Mouse (Mus musculus): ENCODE measurements at regions not wholly inside any gene's neighbourhood (a gene's known extent, or its start where the extent isn't known, plus 50 kb on each side); places are given as distances from the start of the nearest gene placed in this dataset.
A peak's percentile ranks its signal among the peaks of the same experiment; 100 is the strongest.
"Not testable (repeated sequence)": the region's sequence is repeated elsewhere in the genome, so short reads cannot be mapped to it uniquely, and the experiment has no call there.

GRCm38 (mm10) chr15:19458485-19458884, 639.7 kb downstream of the Cdh10 start:
- no peak for DNase-seq (ENCODE audit: low spot score in 2 of 2)

- peak in 1 of 2 experiments; percentile 42 for DNase-seq (ENCODE audit: low spot score in 2 of 2)
These were observed 654.8 kb downstream of the Cdh10 start for GRCm38 (mm10) chr15:19473521-19473920.

- DNase-seq (ENCODE audit: low spot score in 2 of 2), result not testable (repeated sequence)
These were observed 674.8 kb downstream of the Cdh10 start for GRCm38 (mm10) chr15:19493556-19493955.

GRCm38 (mm10) chr15:19519377-19519776, 700.6 kb downstream of the Cdh10 start:
- no peak for DNase-seq (ENCODE audit: low spot score in 2 of 2)

GRCm38 (mm10) chr15:19540676-19541075, 721.9 kb downstream of the Cdh10 start:
- DNase-seq (ENCODE audit: low spot score in 2 of 2), result no peak

GRCm38 (mm10) chr15:19549757-19550156, 731.0 kb downstream of the Cdh10 start:
- no peak for DNase-seq (ENCODE audit: low spot score in 2 of 2)

GRCm38 (mm10) chr15:19584769-19585168, 766.0 kb downstream of the Cdh10 start:
- no peak for DNase-seq (ENCODE audit: low spot score in 2 of 2)

- no peak for DNase-seq (ENCODE audit: low spot score in 2 of 2)
These were observed 766.5 kb downstream of the Cdh10 start for GRCm38 (mm10) chr15:19585281-19585680.

- peak; percentile 2 to 78 for DNase-seq (ENCODE audit: low spot score in 2 of 2)
These were observed 775.0 kb downstream of the Cdh10 start for GRCm38 (mm10) chr15:19593746-19594145.

GRCm38 (mm10) chr15:19622367-19622766, 803.6 kb downstream of the Cdh10 start:
- not testable (repeated sequence) for DNase-seq (ENCODE audit: low spot score in 2 of 2)

- peak in 1 of 2 experiments; percentile 2 for DNase-seq (ENCODE audit: low spot score in 2 of 2)
These were observed 781.7 kb upstream of the Cdh12 start for GRCm38 (mm10) chr15:19667380-19667779.

GRCm38 (mm10) chr15:19675545-19675944, 773.5 kb upstream of the Cdh12 start:
- DNase-seq (ENCODE audit: low spot score in 2 of 2), result no peak

GRCm38 (mm10) chr15:19687239-19687638, 761.8 kb upstream of the Cdh12 start:
- peak in 1 of 2 experiments; percentile 2 for DNase-seq (ENCODE audit: low spot score in 2 of 2)

- DNase-seq (ENCODE audit: low spot score in 2 of 2), result no peak
These were observed 737.3 kb upstream of the Cdh12 start for GRCm38 (mm10) chr15:19711764-19712163.
